Comparison of ENCODE assay signal across 16 mouse cellular contexts in genomic region chr3:9454556-9455330, GRCm38 (mm10).
DNase-seq lines count a peak whose midpoint lies in the region; ATAC-seq and TF ChIP-seq lines count a peak whose summit lies in the region.
"Had no signal": no experiment of that assay in that cellular context is flagged by ENCODE, and none has a peak within 500 bp of the region (broad histone marks: within the 10 kb centered on the region; RNA-seq: fewer than 3 reads in every experiment).

No protein-coding gene starts in this region.

- no peaks in the 10 kb centered on the region for H3K9me3 ChIP-seq in heart, embryonic 10.5 days
- H3K9me3 ChIP-seq in CH12.LX (replicated peaks; ENCODE audit: low read length), result no peaks in the 10 kb centered on the region
- H3K9me3 ChIP-seq: hindbrain, embryonic 10.5 days; limb, embryonic 15.5 days had no signal

- peak; percentile 39; the same call in 1 of the 2 replicates for ATAC-seq in common myeloid progenitor, adult 5-6 weeks (replicated peaks; ENCODE audit: low read depth, poor library complexity, severe bottlenecking)
- ATAC-seq: CD4-positive, CD25-positive, alpha-beta regulatory T cell, adult 4 months had no signal

- peaks cover 6% of the 10 kb centered on the region; the same call in 1 of the 2 replicates for H3K36me3 ChIP-seq in heart, embryonic 10.5 days
- H3K36me3 ChIP-seq in CH12.LX (replicated peaks in 1 of 2; ENCODE audit: control insufficient read depth in 1 of 2, insufficient read depth in 1 of 2, low read length in 1 of 2), result no peaks in the 10 kb centered on the region

- TF ChIP-seq RAD21 in CH12.LX (IDR thresholded peaks at IDR 0.05; ENCODE audit: low read depth, low read length), result no peak

- H3K4me2 ChIP-seq in CH12.LX (ENCODE audit: insufficient read depth, low read depth, poor library complexity, severe bottlenecking), result no peak overlapping the region
- H3K4me2 ChIP-seq: limb, embryonic 15.5 days had no signal

- dilution Hi-C loops in CH12.LX (cut with MboI; ENCODE audit: extremely low pct_ligation_motif_present, extremely low pct_unique_long_range_greater_than_20kb, low sequenced_read_pairs), result no loop called here

- H3K4me3 ChIP-seq in heart, embryonic 10.5 days, result no peak overlapping the region
- H3K4me3 ChIP-seq in CH12.LX (replicated peaks in 1 of 3; ENCODE audit: low read depth in 2 of 3, low read length in 2 of 3, poor library complexity in 1 of 3), result no peak overlapping the region
- H3K4me3 ChIP-seq: hindbrain, embryonic 10.5 days; limb, embryonic 15.5 days had no signal

- H3K79me2 ChIP-seq in CH12.LX (replicated peaks; ENCODE audit: control insufficient read depth, extremely low read depth, insufficient read depth, poor library complexity, severe bottlenecking), result no peaks in the 10 kb centered on the region

- TF ChIP-seq EP300 in CH12.LX (IDR thresholded peaks at IDR 0.05; ENCODE audit: low read length), result no peak

- H3K27ac ChIP-seq in heart, embryonic 10.5 days, result no peak overlapping the region
- H3K27ac ChIP-seq in CH12.LX (ENCODE audit: insufficient read depth, low read depth), result no peak overlapping the region
- H3K27ac ChIP-seq: hindbrain, embryonic 10.5 days; limb, embryonic 15.5 days had no signal

- peak; percentile 72 for DNase-seq in heart, embryonic 10.5 days (ENCODE audit: low spot score)
- DNase-seq in heart, postnatal 4 days, result no peak
- DNase-seq in left cerebral cortex, postnatal 25 days (ENCODE audit: low spot score in 2 of 2), result peak; percentile 26 to 80
- no peak for DNase-seq in left cerebral cortex, adult 11 months (ENCODE audit: low spot score)
- peak; percentile 39 for DNase-seq in CH12.LX (ENCODE audit: extremely low read depth)
- no peak for DNase-seq in retina, postnatal 1 day
- DNase-seq in ovary, postnatal 14 days (ENCODE audit: low spot score), result no peak
- DNase-seq: cerebellum, postnatal 25 days; heart, adult 18-20 months; kidney, adult 2 months; lung, postnatal 36 days; thymus, adult 2 months had no signal

- no peak overlapping the region for H3K9ac ChIP-seq in CH12.LX (ENCODE audit: insufficient read depth, low read depth)
- H3K9ac ChIP-seq: limb, embryonic 15.5 days had no signal

- peaks cover 7% of the 10 kb centered on the region for H3K4me1 ChIP-seq in heart, embryonic 10.5 days
- peaks cover 8 to 21% of the 10 kb centered on the region in 2 experiments for H3K4me1 ChIP-seq in CH12.LX (ENCODE audit: control insufficient read depth in 1 of 2, insufficient read depth in 2 of 2)
- H3K4me1 ChIP-seq: hindbrain, embryonic 10.5 days; limb, embryonic 15.5 days had no signal

- in situ Hi-C loops in CH12.LX (cut with MboI; ENCODE audit: low pct_ligation_motif_present, low pct_unique_long_range_greater_than_20kb, low sequenced_read_pairs), result loop anchor here (25.0 kb wide), 1 partner anchor 367 kb away; no protein-coding TSS in a partner anchor

- intact Hi-C loops in left cerebral cortex, postnatal 25 days (cut with DNase I), result no loop called here

- WGBS in heart, embryonic 10.5 days, result 59% methylated on average over 8 of the region's 8 CpGs

- no peak for TF ChIP-seq CTCF in CH12.LX (conservative IDR thresholded peaks at IDR 0.05 in 1 of 2, IDR thresholded peaks at IDR 0.05 in 1 of 2; ENCODE audit: low read depth in 2 of 2, low read length in 2 of 2)

- no peak for TF ChIP-seq POLR2A in CH12.LX (IDR thresholded peaks at IDR 0.05; ENCODE audit: low read depth, low read length)

- H3K27me3 ChIP-seq in heart, embryonic 10.5 days (ENCODE audit: insufficient read depth, poor library complexity, severe bottlenecking), result no peaks in the 10 kb centered on the region
- no peaks in the 10 kb centered on the region for H3K27me3 ChIP-seq in CH12.LX (replicated peaks)
- H3K27me3 ChIP-seq: limb, embryonic 15.5 days had no signal

TF ChIP-seq in CH12.LX, 34 proteins besides CTCF, POLR2A, EP300 and RAD21:
- TF ChIP-seq ZNF384 (IDR thresholded peaks at IDR 0.05; ENCODE audit: low read depth, low read length) (peak; percentile 56), MYC (IDR thresholded peaks at IDR 0.05; ENCODE audit: low read depth, low read length) (no peak)

Comparison
In these comparisons a context has a peak if more than half of its experiments do, and no peak if none do; other contexts are left out.
1. DNase-seq: peak in heart, embryonic 10.5 days (single experiment), left cerebral cortex, postnatal 25 days (2 of 2) and CH12.LX (single experiment); none in heart, postnatal 4 days (single experiment), left cerebral cortex, adult 11 months (single experiment), retina, postnatal 1 day (single experiment) and ovary, postnatal 14 days (single experiment).